Mouse (Mus musculus): ENCODE results near the gene Nup153. TPM values are rescaled to one million over a fixed set of nuclear protein-coding genes. Genes with fewer than 3 reads are reported as not detected.
A peak's percentile ranks its signal among the peaks of the same experiment; 100 is the strongest.

Nup153 gene
- polyA plus RNA-seq, 1 experiment from 2014 or later = 23.6 TPM

DNA sequence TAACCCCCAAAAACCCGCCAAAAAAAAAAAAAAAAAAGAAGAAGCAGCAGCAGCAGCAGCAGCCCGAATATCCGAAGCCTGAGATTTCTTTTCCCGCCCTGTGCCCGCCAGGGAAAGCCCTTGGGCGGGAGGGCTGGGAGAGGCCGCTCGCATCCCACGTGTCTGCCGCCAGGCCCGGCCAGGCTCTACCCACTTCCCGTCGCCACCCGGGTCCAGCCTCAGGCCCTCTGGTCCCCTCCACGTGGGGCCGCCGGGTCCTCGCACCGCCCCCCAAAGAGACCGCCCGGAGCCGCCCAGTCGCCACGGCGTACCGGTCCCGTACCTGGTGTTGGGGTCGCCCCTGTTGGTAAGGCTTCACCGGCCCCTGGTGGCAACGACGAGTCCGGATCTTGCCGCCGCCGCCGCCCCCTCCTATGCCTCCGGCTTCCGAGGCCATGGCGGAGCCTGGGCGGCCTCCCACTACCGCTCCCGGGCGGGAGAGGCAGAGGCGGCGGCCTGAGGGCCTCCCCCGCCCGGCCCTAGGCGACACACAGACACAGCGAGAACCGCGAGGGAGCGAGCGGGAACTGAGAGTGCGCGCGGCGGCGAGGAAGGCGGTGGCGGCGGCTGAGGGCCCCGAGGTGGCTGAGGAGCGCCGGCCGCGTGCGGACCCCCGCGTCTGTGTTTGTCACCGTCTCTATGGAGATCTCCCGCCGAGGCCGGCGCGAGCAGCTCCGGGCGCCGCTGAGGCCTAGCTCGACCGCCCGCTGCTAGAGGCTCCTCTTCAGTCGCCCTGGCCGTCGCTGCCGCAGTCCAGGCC is 503 bp downstream of the Nup153 start:
- peak overlapping the region; percentile 99 for H3K4me3 ChIP-seq
- peak overlapping the region; percentile 72 for H3K4me2 ChIP-seq
- no peaks in the 10 kb centered on the region for H3K36me3 ChIP-seq
- H3K27me3 ChIP-seq = no peaks in the 10 kb centered on the region
- H3K9me3 ChIP-seq = no peaks in the 10 kb centered on the region
- WGBS = under 1% methylated on average over 75 of the region's 85 CpGs
- peak; percentile 83 for ATAC-seq (ENCODE audit: insufficient number of reproducible peaks, insufficient read depth, low FRiP score, low TSS enrichment, low read depth)
- H3K27ac ChIP-seq = peak overlapping the region; percentile 98
- peaks cover 18% of the 10 kb centered on the region for H3K4me1 ChIP-seq
- H3K9ac ChIP-seq = peak overlapping the region; percentile 97

DNA sequence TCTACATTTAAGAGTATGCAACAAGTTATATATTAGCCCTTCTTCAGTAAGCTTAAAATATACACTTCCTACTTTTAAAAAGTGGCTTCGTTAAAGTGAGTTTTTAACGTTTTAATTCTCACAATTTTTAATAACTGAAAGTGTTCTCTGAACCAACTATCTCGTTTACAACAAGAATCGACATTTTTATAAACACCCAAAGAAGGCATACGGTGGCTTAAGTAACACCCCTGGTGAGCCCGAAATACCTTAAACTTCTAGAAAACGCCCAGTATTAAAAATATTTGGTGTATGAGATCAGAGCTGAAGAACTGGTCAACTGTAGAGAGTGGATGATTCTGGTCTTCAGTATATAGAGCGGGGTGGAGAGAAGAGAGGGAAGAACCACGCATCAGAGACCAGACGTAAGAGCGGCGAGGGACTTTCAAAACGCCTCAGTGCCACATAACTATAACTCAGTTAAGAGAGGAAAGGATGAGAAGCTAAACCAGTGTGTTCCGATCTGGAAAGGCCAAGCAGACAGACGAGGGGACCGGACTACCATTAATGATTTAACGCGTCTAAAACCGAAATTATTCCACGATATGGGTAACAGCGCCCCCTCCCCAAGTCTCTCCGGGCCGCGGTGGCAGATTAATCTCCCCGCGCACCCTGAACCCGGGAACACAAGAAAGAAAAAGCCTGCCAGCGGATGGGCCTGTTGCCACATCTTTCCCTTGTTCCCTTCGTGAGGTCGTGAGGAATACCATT is 1.3 kb downstream of the Nup153 start:
- H3K4me1 ChIP-seq = peaks cover 18% of the 10 kb centered on the region
- peak overlapping the region; percentile 72 for H3K4me2 ChIP-seq
- peak overlapping the region; percentile 99 for H3K4me3 ChIP-seq
- no peaks in the 10 kb centered on the region for H3K36me3 ChIP-seq
- no peaks in the 10 kb centered on the region for H3K9me3 ChIP-seq
- ATAC-seq (ENCODE audit: insufficient number of reproducible peaks, insufficient read depth, low FRiP score, low TSS enrichment, low read depth) = no peak
- peak overlapping the region; percentile 98 for H3K27ac ChIP-seq
- WGBS = 1% methylated on average over 30 of the region's 30 CpGs
- H3K27me3 ChIP-seq = no peaks in the 10 kb centered on the region
- peak overlapping the region; percentile 97 for H3K9ac ChIP-seq

DNA sequence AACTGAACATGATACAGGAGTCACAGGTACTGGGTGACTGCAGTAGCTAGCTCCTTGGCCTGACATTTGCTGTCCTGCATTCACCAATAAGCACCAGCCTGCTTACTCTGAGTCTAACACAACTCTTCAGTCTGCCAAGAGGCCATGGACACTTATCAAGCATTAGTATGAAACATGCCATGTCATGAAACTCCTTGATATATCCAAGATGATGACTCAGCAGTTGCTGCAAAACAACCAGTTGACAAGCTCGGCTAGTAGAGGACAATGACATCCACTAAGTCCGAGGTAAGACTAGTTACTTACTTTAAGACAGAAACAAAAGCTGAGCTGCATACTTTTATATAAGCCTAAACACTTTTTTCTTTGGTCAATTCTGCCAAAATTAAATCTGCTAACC is 2.5 kb downstream of the Nup153 start:
- no peak for ATAC-seq (ENCODE audit: insufficient number of reproducible peaks, insufficient read depth, low FRiP score, low TSS enrichment, low read depth)
- Histone ChIP-seq H3K9me3 (no peaks in the 10 kb centered on the region), H3K9ac (no peak overlapping the region), H3K36me3 (no peaks in the 10 kb centered on the region), H3K27ac (no peak overlapping the region), H3K4me2 (peak overlapping the region; percentile 72), H3K4me3 (peak overlapping the region; percentile 13; the same call in 1 of the 2 replicates), H3K4me1 (peaks cover 18% of the 10 kb centered on the region), H3K27me3 (no peaks in the 10 kb centered on the region)
- WGBS = 27% methylated on average over 2 of the region's 2 CpGs

DNA sequence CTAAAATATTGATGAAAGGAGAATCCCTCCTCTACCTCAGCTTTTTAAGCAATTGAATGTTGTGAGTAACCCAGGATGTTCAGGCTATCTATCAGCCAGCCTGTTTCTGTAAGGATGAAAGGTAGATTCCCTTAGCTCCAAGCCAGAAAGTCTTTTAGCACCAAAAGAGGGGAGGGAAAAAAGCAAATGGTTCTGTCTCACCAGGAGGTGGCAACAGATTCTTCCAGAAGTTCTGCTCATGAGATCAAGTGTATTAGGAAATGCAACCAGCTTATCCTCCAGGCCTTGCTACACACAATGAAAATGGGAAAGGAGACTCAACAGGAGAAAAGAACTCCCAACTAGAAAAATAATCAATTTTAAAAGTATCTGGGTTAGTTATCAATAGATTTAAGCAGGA is 3.4 kb downstream of the Nup153 start:
- H3K9me3 ChIP-seq = no peaks in the 10 kb centered on the region
- H3K4me2 ChIP-seq = peak overlapping the region; percentile 72; the same call in 1 of the 2 replicates
- no peak overlapping the region for H3K9ac ChIP-seq
- H3K27me3 ChIP-seq = no peaks in the 10 kb centered on the region
- peak overlapping the region; percentile 13; the same call in 1 of the 2 replicates for H3K4me3 ChIP-seq
- no peak overlapping the region for H3K27ac ChIP-seq
- peaks cover 18% of the 10 kb centered on the region for H3K4me1 ChIP-seq
- ATAC-seq (ENCODE audit: insufficient number of reproducible peaks, insufficient read depth, low FRiP score, low TSS enrichment, low read depth) = no peak
- no peaks in the 10 kb centered on the region for H3K36me3 ChIP-seq

DNA sequence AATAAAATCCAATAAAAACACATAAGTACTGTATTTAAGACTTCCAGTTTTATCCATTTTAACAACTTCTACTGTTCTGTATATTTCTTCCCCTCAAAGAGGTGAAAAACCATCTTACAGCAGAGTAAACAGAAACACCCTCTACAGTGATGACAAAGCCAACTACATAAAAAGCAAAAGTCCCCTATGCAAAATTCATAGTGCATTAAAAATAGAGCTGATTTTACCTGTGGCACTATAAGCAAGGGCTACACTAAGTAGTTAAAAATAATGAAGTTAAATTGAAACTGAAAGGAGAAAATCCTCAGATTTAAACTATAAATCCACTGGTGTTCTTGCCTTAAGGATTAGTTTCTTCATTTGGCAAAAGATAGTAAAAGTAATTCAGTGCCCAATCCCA is 6.7 kb downstream of the Nup153 start:
- H3K4me1 ChIP-seq = peaks cover 23% of the 10 kb centered on the region
- no peak overlapping the region for H3K9ac ChIP-seq
- H3K27me3 ChIP-seq = no peaks in the 10 kb centered on the region
- no peak overlapping the region for H3K4me3 ChIP-seq
- peaks cover 4% of the 10 kb centered on the region for H3K36me3 ChIP-seq
- no peaks in the 10 kb centered on the region for H3K9me3 ChIP-seq
- ATAC-seq (ENCODE audit: insufficient number of reproducible peaks, insufficient read depth, low FRiP score, low TSS enrichment, low read depth) = no peak
- no peak overlapping the region for H3K4me2 ChIP-seq
- no peak overlapping the region for H3K27ac ChIP-seq

DNA sequence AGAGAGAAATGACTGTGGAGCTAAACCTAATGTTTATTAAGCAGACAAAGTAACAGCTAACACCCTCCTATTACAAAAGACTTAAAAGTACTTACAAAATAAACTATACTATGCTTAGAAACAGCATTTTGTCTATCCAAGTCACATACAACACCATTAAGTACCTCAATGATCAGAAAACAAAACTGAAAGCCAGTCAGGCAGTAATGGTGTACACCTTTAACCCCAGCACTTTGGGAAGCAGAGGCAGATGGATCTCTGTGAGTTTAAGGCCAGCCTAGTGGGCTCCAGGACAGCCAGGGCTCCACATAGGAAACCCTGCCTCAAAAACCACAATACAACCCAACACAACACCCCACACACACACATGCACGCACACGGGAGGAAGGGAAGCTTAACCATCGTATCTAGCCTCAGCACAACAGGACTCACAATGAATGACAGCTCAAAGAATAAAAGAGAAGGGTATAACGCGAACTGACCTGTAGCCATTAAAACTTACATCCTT is 8.8 kb downstream of the Nup153 start:
- Histone ChIP-seq H3K9me3 (no peaks in the 10 kb centered on the region), H3K27ac (no peak overlapping the region)
- 80% methylated on average over 5 of the region's 5 CpGs for WGBS

DNA sequence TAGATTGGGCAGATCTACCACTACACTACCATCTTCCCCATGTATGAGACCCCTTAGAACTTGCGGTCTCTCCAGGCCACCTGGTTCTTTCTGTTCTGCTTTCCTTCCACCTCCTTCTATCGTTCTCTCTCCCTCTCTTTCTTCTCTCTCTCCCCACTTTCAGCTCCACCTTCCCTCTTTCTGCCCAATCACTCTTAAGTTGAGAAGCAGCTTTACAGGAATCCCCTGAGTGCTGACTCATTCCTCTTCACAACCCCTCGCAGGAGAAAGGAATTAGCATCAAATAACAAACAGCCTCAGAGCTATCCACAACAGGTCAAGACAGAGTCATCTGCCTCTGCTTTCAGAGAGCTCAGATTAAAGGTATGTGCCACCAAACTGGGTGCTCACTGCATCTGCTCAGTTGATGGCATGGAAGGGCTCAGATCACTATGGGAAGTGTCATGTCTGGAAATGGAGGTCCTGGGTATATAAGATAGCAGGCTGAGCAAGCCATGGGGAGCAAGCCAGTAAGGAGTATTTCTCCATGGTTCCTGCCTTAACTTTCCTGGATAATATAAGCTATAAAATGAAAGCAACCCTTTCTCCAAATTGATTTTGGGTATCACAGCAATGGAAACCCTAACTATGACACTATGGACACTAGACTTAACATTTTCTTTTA is 11.6 kb downstream of the Nup153 start:
- Histone ChIP-seq H3K9me3 (no peaks in the 10 kb centered on the region), H3K4me2 (no peak overlapping the region), H3K27ac (0 out of 2 replicates have a peak overlapping the region, but pooled peaks have one; percentile 7), H3K27me3 (no peaks in the 10 kb centered on the region), H3K4me1 (peaks cover 13% of the 10 kb centered on the region; the same call in 1 of the 2 replicates), H3K9ac (no peak overlapping the region), H3K36me3 (peaks cover 32% of the 10 kb centered on the region), H3K4me3 (no peak overlapping the region)
- ATAC-seq (ENCODE audit: insufficient number of reproducible peaks, insufficient read depth, low FRiP score, low TSS enrichment, low read depth) = no peak
- 62% methylated on average over 3 of the region's 3 CpGs for WGBS

More for the DNA sequence above, 8.8 kb downstream of the Nup153 start:
- Histone ChIP-seq H3K4me3 (no peak overlapping the region), H3K4me1 (peaks cover 13% of the 10 kb centered on the region; the same call in 1 of the 2 replicates), H3K9ac (no peak overlapping the region), H3K27me3 (no peaks in the 10 kb centered on the region), H3K36me3 (peaks cover 10% of the 10 kb centered on the region), H3K4me2 (no peak overlapping the region)
- ATAC-seq (ENCODE audit: insufficient number of reproducible peaks, insufficient read depth, low FRiP score, low TSS enrichment, low read depth) = no peak

DNA sequence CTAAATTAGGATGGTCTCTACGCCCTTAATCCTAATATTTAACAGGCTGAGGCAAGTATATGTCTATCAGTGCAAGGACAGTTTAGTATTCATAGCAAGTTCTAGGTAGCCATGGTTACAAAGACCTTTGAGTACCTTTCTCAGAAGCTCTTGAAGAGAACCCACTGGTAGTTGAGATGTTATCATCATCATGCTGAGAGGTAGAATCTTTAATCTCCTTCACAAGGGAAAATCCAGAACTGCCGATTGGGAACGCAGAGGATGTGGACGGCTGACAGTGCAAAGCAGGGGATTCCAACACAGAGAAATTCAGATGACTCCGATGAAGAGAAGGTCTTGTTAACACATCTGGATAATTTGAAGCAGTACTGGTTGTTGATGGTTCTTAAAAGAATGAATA is 14.3 kb downstream of the Nup153 start:
- Histone ChIP-seq H3K27me3 (no peaks in the 10 kb centered on the region), H3K4me3 (no peak overlapping the region), H3K27ac (no peak overlapping the region), H3K36me3 (peaks cover 48% of the 10 kb centered on the region), H3K9ac (no peak overlapping the region), H3K4me2 (no peak overlapping the region), H3K9me3 (no peaks in the 10 kb centered on the region), H3K4me1 (peaks cover 9% of the 10 kb centered on the region; the same call in 1 of the 2 replicates)
- no peak for ATAC-seq (ENCODE audit: insufficient number of reproducible peaks, insufficient read depth, low FRiP score, low TSS enrichment, low read depth)
- 94% methylated on average over 5 of the region's 5 CpGs for WGBS

DNA sequence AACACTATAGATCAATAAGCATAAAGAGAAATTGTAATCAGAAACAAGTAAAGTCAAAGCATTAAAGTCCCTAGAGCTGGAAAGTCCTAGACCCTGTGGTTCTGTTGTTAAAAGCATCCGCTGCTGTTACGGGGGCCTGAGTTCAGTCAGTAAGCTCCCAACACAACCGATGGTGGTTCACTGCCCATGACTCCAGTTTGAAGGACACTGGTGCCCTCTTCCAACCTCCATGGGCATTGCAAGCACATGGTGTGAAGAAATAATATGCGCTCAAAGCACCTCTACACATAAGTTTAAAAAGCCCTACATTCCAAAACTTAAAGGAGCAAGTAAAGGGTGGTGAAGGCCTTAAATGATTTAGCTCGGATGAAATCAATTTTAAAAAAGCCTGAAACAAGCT is 24.6 kb downstream of the Nup153 start:
- H3K4me1 ChIP-seq = no peaks in the 10 kb centered on the region
- no peak overlapping the region for H3K9ac ChIP-seq
- 83% methylated on average over 5 of the region's 5 CpGs for WGBS
- H3K27ac ChIP-seq = no peak overlapping the region
- peaks cover 34% of the 10 kb centered on the region for H3K36me3 ChIP-seq
- ATAC-seq (ENCODE audit: insufficient number of reproducible peaks, insufficient read depth, low FRiP score, low TSS enrichment, low read depth) = no peak
- no peaks in the 10 kb centered on the region for H3K27me3 ChIP-seq
- no peak overlapping the region for H3K4me2 ChIP-seq
- no peak overlapping the region for H3K4me3 ChIP-seq
- no peaks in the 10 kb centered on the region for H3K9me3 ChIP-seq

DNA sequence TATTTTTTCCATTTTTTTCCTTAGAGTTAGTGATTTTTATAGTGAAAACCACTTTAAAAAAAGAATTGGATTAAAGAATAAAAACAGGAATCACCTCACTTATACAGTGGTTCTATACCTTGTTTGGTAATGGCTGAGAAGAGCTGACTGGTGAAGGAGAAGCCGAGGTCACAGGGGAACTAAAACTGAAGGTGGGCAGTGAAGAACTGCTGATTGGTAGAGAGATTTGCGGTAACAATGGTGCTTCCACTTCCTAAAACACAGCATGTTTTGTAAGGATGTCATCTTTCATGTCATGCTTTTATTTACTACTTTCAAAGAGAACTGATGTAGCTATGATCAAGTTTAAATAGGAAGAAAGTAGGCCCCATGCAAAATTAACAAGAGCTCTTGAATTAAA is 26.3 kb downstream of the Nup153 start:
- Histone ChIP-seq H3K36me3 (peaks cover 39% of the 10 kb centered on the region), H3K4me1 (no peaks in the 10 kb centered on the region), H3K9ac (no peak overlapping the region), H3K9me3 (no peaks in the 10 kb centered on the region), H3K27me3 (no peaks in the 10 kb centered on the region), H3K4me3 (no peak overlapping the region), H3K4me2 (no peak overlapping the region), H3K27ac (no peak overlapping the region)
- no peak for ATAC-seq (ENCODE audit: insufficient number of reproducible peaks, insufficient read depth, low FRiP score, low TSS enrichment, low read depth)
- 91% methylated on average over 2 of the region's 2 CpGs for WGBS

DNA sequence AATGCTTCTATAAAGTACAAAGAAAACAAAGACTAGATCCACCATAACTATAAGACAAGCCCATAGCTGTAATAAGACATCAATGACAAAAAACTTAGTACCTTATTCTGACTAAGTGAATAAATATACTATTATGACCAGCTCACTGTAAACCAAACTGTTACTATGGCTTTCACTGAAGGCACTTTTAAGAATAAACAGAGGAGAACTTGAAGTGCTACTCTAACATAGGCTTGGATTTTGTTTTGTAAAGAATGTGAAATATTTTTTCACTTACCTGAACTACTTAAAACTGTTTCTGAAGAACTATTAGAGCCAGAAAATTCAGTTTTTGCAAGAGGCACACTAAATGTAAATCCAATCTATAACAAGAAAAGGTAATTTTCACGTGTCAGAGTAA is 28.4 kb downstream of the Nup153 start:
- Histone ChIP-seq H3K27me3 (no peaks in the 10 kb centered on the region), H3K4me3 (no peak overlapping the region), H3K27ac (no peak overlapping the region), H3K4me2 (no peak overlapping the region), H3K9ac (no peak overlapping the region), H3K9me3 (no peaks in the 10 kb centered on the region), H3K36me3 (peaks cover 41% of the 10 kb centered on the region), H3K4me1 (no peaks in the 10 kb centered on the region)
- no peak for ATAC-seq (ENCODE audit: insufficient number of reproducible peaks, insufficient read depth, low FRiP score, low TSS enrichment, low read depth)
- WGBS = 90% methylated on average over 1 of the region's 1 CpGs

All from embryonic facial prominence, embryonic 13.5 days (tissue).